Mouse (Mus musculus): ENCODE results near the gene Clcnkb.

DNA sequence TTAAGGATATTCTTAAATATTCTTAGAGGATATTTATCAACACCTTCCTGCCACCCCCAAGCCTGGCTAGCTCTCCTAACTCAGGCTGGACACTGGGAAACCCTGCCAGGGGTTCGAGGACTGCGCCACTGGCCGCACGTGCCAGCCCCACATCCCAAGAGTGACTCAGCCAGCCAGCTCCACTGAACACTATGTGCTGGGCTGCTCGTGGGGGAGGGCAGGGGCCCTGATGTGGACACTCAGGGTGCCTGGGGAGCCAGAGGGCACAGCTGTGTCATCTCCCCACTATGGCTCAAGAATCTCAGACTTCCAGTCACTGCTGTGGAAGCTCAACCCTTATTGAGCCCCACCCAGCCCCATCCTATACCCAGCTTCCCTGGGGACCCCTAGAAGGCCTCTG, 7.5 kb upstream of the Clcnkb start:
- TF ChIP-seq EP300 (optimal IDR thresholded peaks at IDR 0.05) (no peak), CTCF (IDR thresholded peaks at IDR 0.05; ENCODE audit: low read depth) (no peak)

All from stomach, postnatal 0 days (tissue).